Mouse (Mus musculus): ENCODE measurements around the gene Psd.

Gene Psd

GRCm38 (mm10) chr19:46321101-46321943 is 5.6 kb downstream of the Psd start:
- DNase-seq (ENCODE audit: low spot score in 2 of 2) = no peak

GRCm38 (mm10) chr19:46320076-46320785 is 6.7 kb downstream of the Psd start:
- no peak for DNase-seq (ENCODE audit: low spot score in 2 of 2)

DNA sequence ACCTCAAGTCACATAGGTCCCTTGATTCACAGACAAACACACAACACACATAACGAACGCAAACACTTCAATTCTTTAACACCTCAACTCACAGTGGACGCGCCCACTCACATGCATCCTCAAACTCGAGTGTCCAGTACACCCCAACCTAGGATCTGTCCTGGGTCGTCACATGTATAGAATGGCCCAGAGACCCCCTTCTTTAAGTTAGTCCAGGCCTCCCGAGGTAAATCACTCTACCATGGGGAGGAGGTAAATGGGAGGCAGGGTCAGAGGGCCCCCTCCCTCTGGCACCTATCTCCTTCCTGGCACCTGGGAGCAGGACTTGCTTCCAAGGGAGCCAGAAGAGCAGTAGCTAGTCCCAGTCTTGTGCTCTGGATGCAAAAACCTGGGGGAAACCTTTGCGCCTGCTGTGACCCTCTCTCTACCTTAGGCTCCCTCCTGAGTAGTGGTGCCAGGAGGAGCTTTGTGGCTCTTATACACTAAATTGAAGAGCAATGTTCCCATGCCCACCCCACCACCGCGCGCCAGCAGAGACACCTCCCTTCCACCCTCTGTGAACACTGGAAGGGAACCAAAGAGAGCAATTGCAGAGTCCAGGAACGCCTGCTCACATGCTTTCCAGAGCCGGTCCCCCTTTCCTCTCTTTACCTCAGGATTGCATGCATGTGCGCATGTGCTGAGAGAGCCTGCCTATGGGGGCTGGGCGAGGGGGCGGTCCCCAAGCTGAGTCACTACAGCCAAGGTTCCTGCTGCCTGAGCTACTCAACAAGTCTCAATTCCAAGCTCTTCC is 8.2 kb downstream of the Psd start:
- DNase-seq (ENCODE audit: low spot score in 2 of 2) = no peak

DNA sequence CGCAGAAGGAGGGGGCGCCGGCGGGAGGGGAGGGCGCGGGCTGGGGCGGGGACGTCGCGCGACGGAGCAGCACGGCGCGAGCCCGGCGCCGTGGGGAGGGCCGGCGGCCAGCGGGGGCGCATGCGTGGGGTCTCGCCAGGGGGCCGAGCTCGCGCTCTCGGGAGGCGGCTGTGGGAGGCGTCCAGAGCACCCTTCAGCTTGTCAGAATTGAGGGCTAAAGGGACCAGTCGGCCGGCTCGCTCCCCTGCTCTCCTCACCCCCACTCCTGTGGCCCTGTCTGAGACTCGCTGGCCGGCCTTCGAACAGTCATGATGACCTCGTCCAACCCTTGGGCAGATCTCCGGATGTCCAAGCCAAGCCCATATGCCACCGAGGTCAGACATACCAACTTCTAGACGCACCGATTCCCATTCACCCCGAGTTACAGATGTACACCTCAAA is 8.9 kb downstream of the Psd start:
- DNase-seq (ENCODE audit: low spot score in 2 of 2) = no peak

DNA sequence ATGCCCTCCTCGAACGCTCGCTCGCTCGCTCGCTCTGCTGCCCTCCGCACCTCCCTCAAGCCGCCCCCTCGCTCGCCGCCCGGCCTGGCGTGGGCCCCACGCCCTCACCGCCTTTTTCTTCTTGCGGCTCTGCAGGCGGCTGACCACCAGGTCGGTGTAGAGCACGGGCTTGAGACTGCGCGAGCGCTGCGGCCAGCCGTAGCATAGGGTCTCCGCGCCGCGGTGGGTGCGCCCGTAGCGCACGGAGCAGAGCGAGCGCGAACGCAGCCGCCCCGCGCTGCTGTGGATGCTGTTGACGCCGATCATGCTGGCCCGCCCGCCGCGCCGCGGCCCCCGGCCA is 9.4 kb downstream of the Psd start:
- DNase-seq (ENCODE audit: low spot score in 2 of 2) = no peak

DNA sequence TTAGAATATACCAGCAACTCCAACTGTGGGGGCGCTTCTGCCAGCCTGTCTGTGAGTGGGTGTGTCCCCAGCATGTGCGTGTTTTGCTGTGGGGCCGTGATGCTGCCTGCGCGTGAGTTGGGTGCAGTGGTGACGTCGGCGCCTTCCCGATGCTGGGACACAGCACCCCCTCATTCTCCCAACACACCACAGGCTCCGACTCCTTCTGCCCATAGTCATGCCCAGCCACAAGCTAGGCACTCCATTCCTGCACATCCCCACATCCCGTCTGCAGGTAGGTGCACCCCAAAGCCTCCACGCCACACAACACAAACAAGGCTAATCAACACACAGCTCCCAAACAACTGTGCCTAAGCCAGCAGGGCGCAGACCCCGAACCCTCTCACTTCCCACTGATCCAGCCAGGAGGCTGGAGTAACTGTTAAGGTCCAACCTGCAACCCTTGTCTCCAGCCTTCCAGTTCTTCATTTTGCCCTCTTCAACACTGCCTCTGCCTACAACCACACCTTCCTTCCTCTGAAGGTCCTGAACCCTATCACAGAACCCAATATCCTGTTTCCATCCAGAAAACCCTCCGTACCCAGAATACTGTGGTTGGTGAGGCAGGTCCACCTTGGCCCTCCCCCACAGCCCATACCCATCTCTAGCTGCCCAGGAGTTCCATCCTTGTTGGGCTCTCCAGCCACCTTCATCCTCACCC is 10.0 kb downstream of the Psd start:
- DNase-seq (ENCODE audit: low spot score in 2 of 2) = no peak

GRCm38 (mm10) chr19:46315752-46316610 is 11.0 kb downstream of the Psd start:
- no peak for DNase-seq (ENCODE audit: low spot score in 2 of 2)

DNA sequence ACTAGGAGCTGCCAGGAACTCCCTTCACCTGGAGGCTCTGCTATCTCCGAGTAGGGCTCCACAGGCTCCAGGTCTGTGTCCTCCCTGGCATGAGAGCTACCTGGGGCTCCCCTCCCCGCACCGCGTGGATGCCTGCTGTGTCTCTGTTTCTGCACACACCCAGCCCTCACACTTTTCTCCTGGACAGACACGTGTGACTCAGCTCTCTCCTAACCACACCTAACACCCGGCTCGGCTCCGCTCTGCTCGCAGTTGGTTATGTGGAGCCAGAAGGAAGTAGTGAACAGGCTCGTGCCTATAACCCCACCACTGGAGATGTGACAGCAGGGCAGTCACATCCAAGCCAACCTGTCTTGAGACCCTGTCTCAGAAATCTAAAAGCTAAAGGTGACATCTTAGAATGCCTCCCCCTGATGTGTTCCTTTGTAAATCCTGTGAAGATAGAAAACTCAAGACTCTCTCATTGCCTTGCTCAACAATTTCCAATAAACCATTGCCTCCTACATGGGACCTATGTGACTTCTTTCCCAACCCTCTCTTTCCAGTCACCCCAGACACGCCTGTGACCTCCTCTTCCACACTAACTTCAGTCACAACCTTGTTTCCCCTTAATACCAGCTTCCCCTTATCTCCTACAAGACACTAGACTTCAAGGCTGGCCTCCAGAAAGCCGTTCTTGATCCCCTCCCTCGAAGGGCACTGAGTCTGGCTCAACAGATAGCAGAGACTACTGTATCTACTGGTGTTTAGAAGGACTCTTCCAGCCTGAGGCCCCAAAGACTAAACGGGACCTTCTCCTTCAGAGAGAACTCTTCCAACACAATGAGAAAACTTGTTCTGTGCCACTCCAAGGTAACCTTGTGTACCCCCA is 11.8 kb downstream of the Psd start:
- no peak for DNase-seq (ENCODE audit: low spot score in 2 of 2)

GRCm38 (mm10) chr19:46314151-46314601 is 12.8 kb downstream of the Psd start:
- no peak for DNase-seq (ENCODE audit: low spot score in 2 of 2)

DNA sequence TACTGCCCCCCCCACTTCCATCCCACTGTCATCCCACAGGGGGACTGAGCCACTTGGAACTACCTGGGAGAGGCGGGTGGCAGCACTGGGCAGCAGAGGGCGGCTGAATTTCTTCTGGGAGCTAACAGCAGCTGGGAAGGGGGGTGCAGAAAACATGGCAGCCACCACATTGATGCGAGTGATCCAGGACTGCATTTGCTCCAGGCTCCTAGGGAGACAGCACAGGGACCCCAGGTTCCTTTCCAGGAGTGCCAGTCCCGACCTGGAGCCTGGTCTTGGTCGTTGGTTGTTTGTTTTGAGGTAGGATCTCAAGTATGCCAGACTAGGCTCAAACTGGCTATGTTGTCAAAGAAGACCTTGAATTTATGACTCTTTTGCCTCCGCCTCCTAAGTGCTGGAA is 13.4 kb downstream of the Psd start:
- DNase-seq (ENCODE audit: low spot score in 2 of 2) = no peak

DNA sequence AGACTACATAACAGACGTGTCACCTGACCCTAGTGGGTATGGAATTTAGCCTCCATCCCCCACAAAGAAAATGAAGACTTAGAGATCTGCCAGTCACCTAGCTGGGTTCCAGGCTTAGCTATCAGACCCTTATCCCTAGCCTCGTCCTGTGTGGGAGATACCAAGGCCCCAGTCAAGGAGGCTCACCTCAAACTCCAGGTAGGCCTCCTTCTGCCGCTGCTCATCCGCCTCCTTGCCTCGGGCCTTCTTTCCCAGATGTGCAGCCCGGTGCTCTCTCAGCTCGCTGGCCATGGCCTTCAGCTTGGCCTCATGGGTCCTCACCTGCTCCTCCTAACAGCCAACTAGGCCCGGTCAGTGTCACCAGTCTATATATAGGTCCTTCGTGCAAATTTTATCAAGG is 13.8 kb downstream of the Psd start:
- no peak for DNase-seq (ENCODE audit: low spot score in 2 of 2)

- no peak for DNase-seq (ENCODE audit: low spot score in 2 of 2)
Observed at GRCm38 (mm10) chr19:46312566-46312965, 14.4 kb downstream of the Psd start.

DNA sequence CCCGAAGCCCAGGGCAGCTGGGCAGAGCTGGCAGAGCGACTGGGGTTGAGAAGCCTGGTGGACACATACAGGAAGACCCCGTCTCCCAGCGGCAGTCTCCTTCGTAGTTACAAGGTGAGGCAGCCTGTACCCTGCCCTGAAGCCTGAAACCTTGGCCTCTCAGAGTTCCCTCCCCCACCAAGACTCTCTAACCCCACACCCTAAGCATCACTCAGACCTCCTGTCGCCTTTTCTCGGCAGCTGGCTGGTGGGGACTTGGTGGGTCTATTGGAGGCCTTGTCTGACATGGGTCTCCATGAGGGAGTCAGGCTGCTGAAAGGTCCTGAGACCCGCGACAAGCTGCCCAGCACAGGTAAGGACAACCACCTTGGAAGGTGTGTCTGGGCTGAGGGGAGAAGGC is 15.6 kb downstream of the Psd start:
- DNase-seq (ENCODE audit: low spot score in 2 of 2) = no peak

DNA sequence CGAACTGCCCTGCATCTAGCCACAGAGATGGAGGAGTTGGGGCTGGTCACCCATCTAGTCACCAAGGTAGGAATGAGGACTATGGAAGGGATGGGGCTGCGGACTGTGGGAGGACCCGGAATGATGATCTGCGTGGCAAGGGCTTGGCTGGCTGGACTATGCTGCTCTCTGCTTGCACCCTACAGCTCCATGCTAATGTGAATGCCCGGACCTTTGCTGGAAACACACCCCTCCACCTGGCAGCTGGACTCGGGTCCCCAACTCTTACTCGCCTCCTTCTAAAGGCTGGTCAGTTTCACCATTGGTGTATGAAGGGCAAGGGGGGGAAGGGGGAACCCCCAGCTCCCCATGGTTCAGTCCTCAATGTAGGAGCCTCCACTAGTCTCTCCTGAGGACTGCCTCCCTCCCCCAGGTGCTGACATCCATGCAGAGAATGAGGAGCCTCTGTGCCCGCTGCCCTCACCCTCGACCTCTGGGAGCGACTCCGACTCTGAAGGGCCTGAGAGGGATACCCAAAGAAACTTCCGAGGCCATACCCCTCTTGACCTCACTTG is 16.6 kb downstream of the Psd start:
- no peak for DNase-seq (ENCODE audit: low spot score in 2 of 2)

- no peak for DNase-seq (ENCODE audit: low spot score in 2 of 2)
Observed at GRCm38 (mm10) chr19:46309651-46310305, 17.2 kb downstream of the Psd start.

- DNase-seq (ENCODE audit: low spot score in 2 of 2) = peak; percentile 56 to 68
Observed at GRCm38 (mm10) chr19:46308706-46309435, 18.1 kb downstream of the Psd start.

DNA sequence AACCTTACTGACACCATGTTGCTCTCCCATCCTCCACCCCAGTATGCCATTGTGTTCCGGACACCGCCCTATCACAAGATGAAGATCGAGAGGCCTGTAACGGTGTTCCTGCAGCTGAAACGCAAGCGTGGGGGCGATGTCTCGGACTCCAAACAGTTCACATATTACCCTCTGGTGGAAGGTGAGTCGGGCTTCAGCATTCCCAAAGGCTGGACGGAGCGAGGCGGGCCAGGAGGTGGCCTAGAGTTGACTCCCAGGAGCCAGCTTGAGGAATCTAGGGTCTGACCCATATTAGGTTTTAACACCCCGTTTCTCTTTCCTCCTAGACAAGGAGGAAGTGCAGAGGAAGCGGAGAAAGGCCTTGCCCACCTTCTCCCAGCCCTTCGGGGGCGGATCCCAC is 18.7 kb downstream of the Psd start:
- DNase-seq (ENCODE audit: low spot score in 2 of 2) = no peak

- no peak for DNase-seq (ENCODE audit: low spot score in 2 of 2)
Observed at GRCm38 (mm10) chr19:46307781-46308180, 19.2 kb downstream of the Psd start.
